Mouse (Mus musculus) kidney, adult 2 months (tissue): Measurements from ENCODE around the gene Eno2. TPM values are rescaled to one million over a fixed set of nuclear protein-coding genes. Genes with fewer than 3 reads are reported as not detected.

Experiments
- DNase-seq: peaks from one replicate; pipeline ENCODE4 v3.0.0; 2021
- H3K27ac ChIP-seq: fragments of 200-500 bp; 2 replicates; pipeline ENCODE4 v1.5.1; 2012; ENCODE audit warnings: low read depth, low read length, control low read depth, inconsistent platforms; ENCODE audit not compliant: insufficient read depth
- H3K27me3 ChIP-seq: fragments of 200-500 bp; replicated peaks from 2 replicates; pipeline ENCODE4 v1.6.1; 2012; ENCODE audit warnings: mild to moderate bottlenecking, moderate library complexity, low read length, inconsistent platforms; ENCODE audit not compliant: control insufficient read depth, insufficient read depth
- H3K36me3 ChIP-seq: fragments of 200-500 bp; 2 replicates; pipeline ENCODE4 v1.6.1; 2012; ENCODE audit warnings: mild to moderate bottlenecking, moderate library complexity, low read length, inconsistent platforms; ENCODE audit not compliant: control insufficient read depth, insufficient read depth
- H3K4me1 ChIP-seq: fragments of 200-500 bp; 2 replicates; pipeline ENCODE4 v1.6.1; 2011; ENCODE audit warnings: low read length; ENCODE audit not compliant: control insufficient read depth, insufficient read depth
- H3K4me3 ChIP-seq: fragments of 200-500 bp; 2 replicates; pipeline ENCODE4 v1.5.1; 2011; ENCODE audit warnings: mild to moderate bottlenecking, low read depth, low read length, control low read depth; ENCODE audit not compliant: insufficient read depth
- CTCF ChIP-seq: fragments of 200-500 bp; conservative IDR thresholded peaks from 2 replicates; pipeline ENCODE4 v1.5.1; 2011; ENCODE audit warnings: low read depth, mild to moderate bottlenecking, control low read depth, low read length, moderate library complexity, mixed read lengths; ENCODE audit not compliant: insufficient read depth, insufficient read length
- POLR2A ChIP-seq: fragments of 200-500 bp; IDR thresholded peaks from one replicate; pipeline ENCODE4 v1.6.1; 2011; ENCODE audit warnings: low read depth, low read length, control low read depth
- WGBS: fragments of 180-500 bp; shearing (Covaris S2); methylation state at CpG from one replicate; pipeline ENCODE4 v1.1.7; 2018; 5-methylcytosine and 5-hydroxymethylcytosine counted together
- polyA plus RNA-seq: library from polyadenylated mRNA; depleted of rRNA; stranded (reverse); fragments of >200 nt; gene quantifications from 2 replicates; pipeline ENCODE4 v1.2.3, GENCODE M21; 2012

The Eno2 gene
- polyA plus RNA-seq, 1 experiment: 3.2 TPM

- no peak for DNase-seq
- Histone ChIP-seq H3K27me3 (no peaks in the 10 kb centered on the region), H3K36me3 (no peaks in the 10 kb centered on the region), H3K4me3 (no peak overlapping the region), H3K4me1 (no peaks in the 10 kb centered on the region), H3K27ac (no peak overlapping the region)
- WGBS: 85% methylated on average over 7 of the region's 7 CpGs
- no peak for TF ChIP-seq POLR2A
- TF ChIP-seq CTCF: no peak
Observed at GRCm38 (mm10) chr6:124731038-124731437, 38.4 kb downstream of the Eno2 start.

GRCm38 (mm10) chr6:124729850-124730705 lies 39.4 kb downstream of the Eno2 start:
- H3K4me1 ChIP-seq: no peaks in the 10 kb centered on the region
- TF ChIP-seq CTCF (no peak), POLR2A (no peak)
- no peak overlapping the region for H3K27ac ChIP-seq
- H3K4me3 ChIP-seq: no peak overlapping the region
- H3K27me3 ChIP-seq: no peaks in the 10 kb centered on the region
- no peaks in the 10 kb centered on the region for H3K36me3 ChIP-seq
- DNase-seq: no peak
- WGBS: 78% methylated on average over 8 of the region's 8 CpGs

DNA sequence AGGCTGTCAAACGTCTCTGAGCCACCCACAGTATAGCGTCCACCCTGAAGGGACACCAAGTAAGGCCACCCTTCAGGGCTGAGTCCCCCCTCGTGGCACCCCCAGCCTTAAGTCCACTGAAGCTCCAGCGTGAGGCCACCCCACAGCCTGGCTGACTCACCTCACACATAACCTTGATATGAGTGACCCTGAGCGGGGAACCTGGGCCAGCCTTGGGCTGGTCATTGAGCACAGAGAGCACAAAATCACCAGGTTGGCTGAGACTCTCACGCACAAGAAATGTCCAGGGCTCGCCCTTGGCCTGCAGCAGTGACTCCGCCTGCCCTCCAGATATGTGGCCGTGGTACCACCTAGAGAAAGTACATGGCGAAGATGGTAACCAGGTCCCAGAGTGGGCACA lies 40.9 kb downstream of the Eno2 start:
- TF ChIP-seq POLR2A (no peak), CTCF (no peak)
- 92% methylated on average over 10 of the region's 10 CpGs for WGBS
- DNase-seq: no peak
- Histone ChIP-seq H3K27me3 (no peaks in the 10 kb centered on the region), H3K27ac (no peak overlapping the region), H3K4me1 (no peaks in the 10 kb centered on the region), H3K36me3 (no peaks in the 10 kb centered on the region), H3K4me3 (no peak overlapping the region)

- H3K27ac ChIP-seq: no peak overlapping the region
- 88% methylated on average over 10 of the region's 10 CpGs for WGBS
- no peak for TF ChIP-seq POLR2A
- TF ChIP-seq CTCF: no peak
Observed at GRCm38 (mm10) chr6:124724472-124724871, 45.0 kb downstream of the Eno2 start.

DNA sequence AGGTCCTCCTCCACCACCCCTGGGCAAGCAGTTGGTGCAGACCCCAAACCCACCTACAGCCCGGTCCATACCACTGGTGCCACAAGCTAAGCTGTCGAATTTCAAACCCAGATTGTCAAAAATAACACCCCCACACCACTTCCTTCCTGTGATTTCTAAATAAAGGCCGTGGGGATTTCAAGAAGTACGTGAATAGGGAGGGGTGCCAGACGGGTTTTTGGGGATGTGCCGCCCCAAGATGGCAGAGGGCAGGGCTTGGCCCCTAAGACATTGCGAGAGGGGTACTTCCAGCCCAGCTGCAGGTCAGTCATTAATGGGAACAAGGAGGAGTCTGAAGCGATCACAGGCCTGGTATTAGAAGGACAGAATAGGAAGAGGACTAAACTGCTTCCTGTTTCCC lies 45.9 kb downstream of the Eno2 start:
- H3K27ac ChIP-seq: no peak overlapping the region

More at GRCm38 (mm10) chr6:124724472-124724871, 45.0 kb downstream of the Eno2 start:
- H3K4me3 ChIP-seq: no peak overlapping the region
- H3K27me3 ChIP-seq: no peaks in the 10 kb centered on the region
- H3K36me3 ChIP-seq: no peaks in the 10 kb centered on the region
- no peak for DNase-seq
- no peaks in the 10 kb centered on the region for H3K4me1 ChIP-seq

DNA sequence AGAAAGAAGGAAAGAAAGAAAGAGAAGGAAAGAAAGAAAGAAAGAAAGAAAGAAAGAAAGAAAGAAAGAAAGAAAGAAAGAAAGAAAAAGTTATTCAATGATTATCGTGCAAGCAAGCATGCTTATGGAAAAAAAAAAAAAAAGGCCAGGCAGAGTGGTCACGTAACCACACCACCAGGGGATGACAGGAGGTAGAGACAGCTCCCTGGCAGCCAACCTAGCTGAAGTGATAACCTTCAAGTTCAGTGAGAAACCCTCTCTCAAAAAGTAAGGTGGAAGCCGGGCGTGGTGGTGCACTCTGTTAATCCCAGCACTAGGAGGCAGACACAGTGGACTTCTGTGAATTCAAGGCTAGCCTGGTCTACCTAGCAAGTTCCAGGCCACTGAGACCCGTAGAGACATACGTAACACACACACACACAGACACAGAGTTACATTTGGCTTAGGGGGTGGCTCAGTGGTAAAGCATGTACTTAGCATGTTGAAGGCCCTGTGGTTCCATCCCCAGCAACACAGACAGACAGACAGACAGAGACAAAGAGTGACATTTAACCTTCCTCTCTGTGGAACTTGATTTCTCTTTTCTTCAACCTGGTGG lies 46.5 kb downstream of the Eno2 start:
- no peak overlapping the region for H3K27ac ChIP-seq
- 88% methylated on average over 6 of the region's 6 CpGs for WGBS
- H3K27me3 ChIP-seq: no peaks in the 10 kb centered on the region
- DNase-seq: no peak
- H3K4me3 ChIP-seq: no peak overlapping the region
- no peaks in the 10 kb centered on the region for H3K4me1 ChIP-seq
- TF ChIP-seq CTCF (no peak), POLR2A (no peak)
- no peaks in the 10 kb centered on the region for H3K36me3 ChIP-seq

More for the DNA sequence above, 45.9 kb downstream of the Eno2 start:
- Histone ChIP-seq H3K4me3 (no peak overlapping the region), H3K36me3 (no peaks in the 10 kb centered on the region), H3K4me1 (no peaks in the 10 kb centered on the region), H3K27me3 (no peaks in the 10 kb centered on the region)
- 77% methylated on average over 8 of the region's 8 CpGs for WGBS
- no peak for DNase-seq
- TF ChIP-seq POLR2A (no peak), CTCF (no peak)

GRCm38 (mm10) chr6:124720904-124721303 lies 48.6 kb downstream of the Eno2 start:
- TF ChIP-seq POLR2A: no peak
- no peak for TF ChIP-seq CTCF
- DNase-seq: no peak
- Histone ChIP-seq H3K4me3 (no peak overlapping the region), H3K27ac (no peak overlapping the region), H3K36me3 (no peaks in the 10 kb centered on the region), H3K27me3 (no peaks in the 10 kb centered on the region), H3K4me1 (no peaks in the 10 kb centered on the region)
- 70% methylated on average over 11 of the region's 11 CpGs for WGBS
